Mouse (Mus musculus): ENCODE data around the gene Znrf4. TPM values are rescaled to one million over a fixed set of nuclear protein-coding genes. Genes with fewer than 3 reads are reported as not detected.

Znrf4 gene
- polyA plus RNA-seq, 1 experiment from 2014 or later: not detected

DNA sequence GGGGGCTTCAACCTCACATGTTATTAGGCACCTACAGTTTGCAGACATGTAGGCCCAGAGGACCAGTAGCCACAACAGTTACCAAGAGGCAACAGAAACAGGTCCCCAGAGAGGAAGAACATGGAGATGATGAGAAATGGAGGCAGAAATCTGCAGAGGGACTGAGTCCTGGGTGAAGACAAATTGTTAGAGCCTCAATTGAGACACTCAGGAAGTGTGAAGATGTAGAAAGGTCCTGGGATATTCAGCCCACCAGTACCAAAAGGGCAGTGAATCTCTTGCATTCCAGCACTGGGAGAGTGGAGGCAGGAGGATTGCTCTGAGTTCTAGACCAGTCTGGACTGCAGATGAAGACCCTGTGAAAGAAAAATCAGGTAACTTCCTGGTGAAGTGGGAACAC lies 2.1 kb upstream of the Znrf4 start:
- Histone ChIP-seq H3K4me2 (ENCODE audit: low read depth, low read length) (no peak overlapping the region), H3K9ac (replicated peaks; ENCODE audit: low read depth, low read length) (no peak overlapping the region), H3K4me3 (ENCODE audit: low read depth, low read length) (no peak overlapping the region), H3K4me1 (ENCODE audit: control insufficient read depth, insufficient read depth, low read length) (peaks cover 17% of the 10 kb centered on the region), H3K9me3 (ENCODE audit: control insufficient read depth, low read length) (no peaks in the 10 kb centered on the region), H3K36me3 (ENCODE audit: control insufficient read depth, insufficient read depth, low read length) (no peaks in the 10 kb centered on the region), H3K27me3 (ENCODE audit: control insufficient read depth, insufficient read depth, low read length) (peaks cover 23% of the 10 kb centered on the region), H3K27ac (ENCODE audit: low read depth, low read length) (no peak overlapping the region)
- no peak for ATAC-seq (ENCODE audit: low read depth)

- no peaks in the 10 kb centered on the region for H3K9me3 ChIP-seq (ENCODE audit: control insufficient read depth, low read length)
- H3K27ac ChIP-seq (ENCODE audit: low read depth, low read length): no peak overlapping the region
- H3K27me3 ChIP-seq (ENCODE audit: control insufficient read depth, insufficient read depth, low read length): peaks cover 23% of the 10 kb centered on the region
- no peak for ATAC-seq (ENCODE audit: low read depth)
- 0 out of 2 replicates have a peak overlapping the region, but pooled peaks have one; percentile 11 for H3K9ac ChIP-seq (replicated peaks; ENCODE audit: low read depth, low read length)
- H3K36me3 ChIP-seq (ENCODE audit: control insufficient read depth, insufficient read depth, low read length): no peaks in the 10 kb centered on the region
- H3K4me1 ChIP-seq (ENCODE audit: control insufficient read depth, insufficient read depth, low read length): peaks cover 26% of the 10 kb centered on the region
- peak overlapping the region; percentile 29; the same call in 1 of the 2 replicates for H3K4me2 ChIP-seq (ENCODE audit: low read depth, low read length)
- H3K4me3 ChIP-seq (ENCODE audit: low read depth, low read length): peak overlapping the region; percentile 16; the same call in 1 of the 2 replicates
- 17% methylated on average over 29 of the region's 29 CpGs for WGBS
Observed at GRCm38 (mm10) chr17:56511707-56512090, 532 bp downstream of the Znrf4 start.

DNA sequence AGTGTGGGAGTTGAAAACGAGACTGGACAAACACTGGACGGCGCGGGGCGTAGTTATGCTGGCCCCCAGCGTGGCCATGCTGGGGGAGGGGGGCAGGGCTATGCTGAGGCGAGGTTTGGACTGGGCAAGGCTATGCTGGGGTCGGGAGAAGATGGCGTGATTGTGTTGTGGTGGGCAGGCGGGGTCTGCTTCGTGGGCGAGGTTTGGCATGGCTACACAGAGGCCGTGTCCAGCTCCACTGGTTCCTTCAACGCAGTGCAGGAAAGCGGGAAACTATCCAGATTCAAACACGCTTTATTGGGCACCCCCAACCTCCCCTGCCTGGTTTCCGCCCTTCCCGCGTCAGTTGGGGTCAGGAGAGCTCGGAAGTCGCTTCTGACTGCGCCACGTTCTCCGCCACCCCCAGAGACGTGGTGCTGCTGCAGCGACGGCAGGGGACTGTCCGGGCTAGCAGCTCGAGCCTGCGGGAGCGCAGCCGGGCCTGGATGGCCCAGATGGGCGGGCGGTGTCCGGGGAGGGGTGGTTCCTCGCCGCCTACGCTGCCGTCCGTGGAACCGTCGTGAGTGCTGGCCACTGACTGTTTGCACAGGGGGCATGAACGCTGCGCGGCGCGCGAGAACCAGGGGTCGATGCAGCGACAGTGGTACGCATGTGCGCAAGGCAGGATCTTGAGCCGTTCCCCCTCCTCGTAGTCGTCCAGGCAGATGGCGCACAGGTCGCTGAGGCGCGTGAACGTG lies 1.1 kb downstream of the Znrf4 start:
- 7% methylated on average over 59 of the region's 60 CpGs for WGBS
- Histone ChIP-seq H3K9me3 (ENCODE audit: control insufficient read depth, low read length) (no peaks in the 10 kb centered on the region), H3K27me3 (ENCODE audit: control insufficient read depth, insufficient read depth, low read length) (peaks cover 23% of the 10 kb centered on the region), H3K4me1 (ENCODE audit: control insufficient read depth, insufficient read depth, low read length) (peaks cover 25% of the 10 kb centered on the region), H3K4me2 (ENCODE audit: low read depth, low read length) (peak overlapping the region; percentile 29; the same call in 1 of the 2 replicates), H3K9ac (replicated peaks; ENCODE audit: low read depth, low read length) (0 out of 2 replicates have a peak overlapping the region, but pooled peaks have one; percentile 11), H3K4me3 (ENCODE audit: low read depth, low read length) (peak overlapping the region; percentile 16; the same call in 1 of the 2 replicates), H3K36me3 (ENCODE audit: control insufficient read depth, insufficient read depth, low read length) (no peaks in the 10 kb centered on the region), H3K27ac (ENCODE audit: low read depth, low read length) (no peak overlapping the region)
- ATAC-seq (ENCODE audit: low read depth): no peak

DNA sequence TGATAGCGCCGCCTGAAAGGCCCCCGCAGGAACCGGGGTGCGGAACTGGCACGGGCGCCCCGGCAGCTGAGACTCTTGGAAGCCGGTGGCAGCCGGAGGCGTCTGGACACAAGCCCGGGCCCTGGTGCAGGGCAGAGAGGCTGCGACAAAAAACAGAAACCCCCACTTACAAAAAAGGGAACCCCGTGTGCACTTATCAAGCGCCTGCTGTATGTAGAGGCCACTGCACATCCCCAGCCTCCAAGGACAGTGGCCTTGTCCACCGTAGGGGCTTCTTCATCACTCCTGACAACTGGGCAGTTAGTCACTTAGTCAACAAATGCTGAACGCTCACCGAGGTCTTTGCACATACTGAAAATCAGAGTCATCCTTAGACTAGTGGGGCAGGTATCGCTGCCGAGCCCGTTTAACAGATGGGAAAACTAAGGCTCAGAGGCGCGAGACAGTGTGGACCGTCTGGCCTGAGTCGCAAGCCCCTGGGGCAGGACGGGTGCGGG lies 1.7 kb downstream of the Znrf4 start:
- 23% methylated on average over 27 of the region's 27 CpGs for WGBS
- Histone ChIP-seq H3K9ac (replicated peaks; ENCODE audit: low read depth, low read length) (no peak overlapping the region), H3K27me3 (ENCODE audit: control insufficient read depth, insufficient read depth, low read length) (peaks cover 23% of the 10 kb centered on the region), H3K36me3 (ENCODE audit: control insufficient read depth, insufficient read depth, low read length) (no peaks in the 10 kb centered on the region), H3K27ac (ENCODE audit: low read depth, low read length) (no peak overlapping the region), H3K4me3 (ENCODE audit: low read depth, low read length) (no peak overlapping the region), H3K4me1 (ENCODE audit: control insufficient read depth, insufficient read depth, low read length) (peaks cover 19% of the 10 kb centered on the region), H3K9me3 (ENCODE audit: control insufficient read depth, low read length) (no peaks in the 10 kb centered on the region), H3K4me2 (ENCODE audit: low read depth, low read length) (0 out of 2 replicates have a peak overlapping the region, but pooled peaks have one; percentile 9)
- no peak for ATAC-seq (ENCODE audit: low read depth)

DNA sequence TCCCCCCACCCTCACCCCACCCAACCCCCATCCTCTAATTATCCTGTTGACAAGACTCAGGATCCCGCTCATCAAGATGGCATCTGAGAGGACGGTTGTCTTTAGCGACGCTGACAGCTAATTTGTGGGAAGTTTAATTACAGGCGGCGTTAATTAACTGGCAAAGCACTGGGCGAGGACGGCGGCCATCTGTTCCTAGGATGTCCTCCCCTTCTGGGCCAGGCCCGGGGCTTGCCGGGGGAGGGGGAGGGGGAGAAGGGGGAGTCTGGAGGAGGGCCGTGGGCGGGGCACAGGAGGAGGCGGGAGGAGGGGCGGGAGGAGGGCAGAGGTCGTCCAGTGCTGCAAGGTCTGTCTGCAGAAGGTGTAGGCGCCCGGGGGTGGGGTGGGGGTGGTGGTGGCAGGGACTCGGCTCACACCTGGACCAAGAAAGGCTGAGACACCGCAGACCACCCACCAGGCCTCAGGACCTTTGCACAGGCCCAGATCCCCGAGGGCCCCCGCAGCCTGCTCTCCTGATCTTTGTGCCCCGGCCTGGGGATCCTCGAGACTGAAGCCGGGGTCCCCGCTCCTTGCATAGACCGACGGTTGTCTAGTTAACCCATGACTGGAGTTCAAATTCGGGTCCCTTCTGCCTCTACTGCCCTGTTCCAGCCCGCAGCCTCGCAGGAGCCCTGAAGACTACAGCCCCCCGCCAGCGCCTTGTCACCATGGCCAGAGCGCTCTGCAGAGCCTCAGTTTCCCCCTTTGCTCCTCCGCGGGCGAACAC lies 2.3 kb downstream of the Znrf4 start:
- ATAC-seq (ENCODE audit: low read depth): peak; percentile 6; the same call in 1 of the 2 replicates
- no peak overlapping the region for H3K4me3 ChIP-seq (ENCODE audit: low read depth, low read length)
- no peak overlapping the region for H3K9ac ChIP-seq (replicated peaks; ENCODE audit: low read depth, low read length)
- no peaks in the 10 kb centered on the region for H3K36me3 ChIP-seq (ENCODE audit: control insufficient read depth, insufficient read depth, low read length)
- 8% methylated on average over 32 of the region's 37 CpGs for WGBS
- H3K27ac ChIP-seq (ENCODE audit: low read depth, low read length): no peak overlapping the region
- H3K4me1 ChIP-seq (ENCODE audit: control insufficient read depth, insufficient read depth, low read length): peaks cover 15% of the 10 kb centered on the region
- H3K27me3 ChIP-seq (ENCODE audit: control insufficient read depth, insufficient read depth, low read length): peaks cover 23% of the 10 kb centered on the region
- no peaks in the 10 kb centered on the region for H3K9me3 ChIP-seq (ENCODE audit: control insufficient read depth, low read length)
- H3K4me2 ChIP-seq (ENCODE audit: low read depth, low read length): 0 out of 2 replicates have a peak overlapping the region, but pooled peaks have one; percentile 9

- Histone ChIP-seq H3K9ac (replicated peaks; ENCODE audit: low read depth, low read length) (no peak overlapping the region), H3K4me1 (ENCODE audit: control insufficient read depth, insufficient read depth, low read length) (peaks cover 15% of the 10 kb centered on the region), H3K9me3 (ENCODE audit: control insufficient read depth, low read length) (no peaks in the 10 kb centered on the region), H3K4me3 (ENCODE audit: low read depth, low read length) (no peak overlapping the region), H3K36me3 (ENCODE audit: control insufficient read depth, insufficient read depth, low read length) (no peaks in the 10 kb centered on the region), H3K27ac (ENCODE audit: low read depth, low read length) (no peak overlapping the region), H3K4me2 (ENCODE audit: low read depth, low read length) (no peak overlapping the region), H3K27me3 (ENCODE audit: control insufficient read depth, insufficient read depth, low read length) (peaks cover 23% of the 10 kb centered on the region)
- ATAC-seq (ENCODE audit: low read depth): no peak
- 33% methylated on average over 10 of the region's 10 CpGs for WGBS
Observed at GRCm38 (mm10) chr17:56509021-56509640, 3.1 kb downstream of the Znrf4 start.

- peak overlapping the region; percentile 88 for H3K4me2 ChIP-seq (ENCODE audit: low read depth, low read length)
- peak overlapping the region; percentile 91 for H3K27ac ChIP-seq (ENCODE audit: low read depth, low read length)
- peak overlapping the region; percentile 54 for H3K4me3 ChIP-seq (ENCODE audit: low read depth, low read length)
- peak; percentile 95 for ATAC-seq (ENCODE audit: low read depth)
- no peaks in the 10 kb centered on the region for H3K9me3 ChIP-seq (ENCODE audit: control insufficient read depth, low read length)
- H3K4me1 ChIP-seq (ENCODE audit: control insufficient read depth, insufficient read depth, low read length): peaks cover 15% of the 10 kb centered on the region
- under 1% methylated on average over 42 of the region's 42 CpGs for WGBS
- H3K36me3 ChIP-seq (ENCODE audit: control insufficient read depth, insufficient read depth, low read length): no peaks in the 10 kb centered on the region
- H3K9ac ChIP-seq (replicated peaks; ENCODE audit: low read depth, low read length): peak overlapping the region; percentile 75
- H3K27me3 ChIP-seq (ENCODE audit: control insufficient read depth, insufficient read depth, low read length): peaks cover 22% of the 10 kb centered on the region
Observed at GRCm38 (mm10) chr17:56507161-56508068, 4.8 kb downstream of the Znrf4 start.

DNA sequence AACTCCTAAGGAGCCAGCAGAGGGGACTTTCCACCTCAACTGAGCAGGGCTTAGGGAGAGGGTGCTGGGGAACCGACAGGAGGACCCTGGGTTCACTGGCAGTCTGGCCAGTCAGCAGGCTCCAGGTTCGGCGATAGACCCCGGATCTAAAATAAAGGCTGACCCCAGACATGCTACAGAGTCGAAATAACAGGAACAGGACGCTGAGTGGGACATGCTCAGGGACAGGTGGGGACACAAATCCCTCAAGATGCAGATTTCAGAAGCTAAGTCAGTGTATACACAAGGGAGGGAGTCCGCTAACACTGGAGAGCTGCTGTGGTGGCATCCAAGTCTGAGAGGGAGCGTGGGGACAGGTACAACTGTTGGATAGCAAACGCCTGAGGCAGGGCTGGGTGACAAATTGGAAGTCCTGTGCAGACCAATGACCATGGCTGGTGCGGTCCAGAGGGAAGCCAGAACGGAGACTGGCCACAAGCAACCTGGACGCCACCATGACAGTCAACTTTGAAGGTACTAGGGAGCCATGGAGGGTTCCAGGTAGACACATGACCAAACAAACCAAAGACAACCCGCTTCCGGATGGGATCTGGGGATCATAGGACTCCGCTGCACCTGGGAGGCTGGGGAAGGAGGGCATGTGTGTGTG lies 5.7 kb downstream of the Znrf4 start:
- H3K27ac ChIP-seq (ENCODE audit: low read depth, low read length): peak overlapping the region; percentile 91
- H3K36me3 ChIP-seq (ENCODE audit: control insufficient read depth, insufficient read depth, low read length): no peaks in the 10 kb centered on the region
- H3K4me1 ChIP-seq (ENCODE audit: control insufficient read depth, insufficient read depth, low read length): peaks cover 15% of the 10 kb centered on the region
- H3K4me3 ChIP-seq (ENCODE audit: low read depth, low read length): peak overlapping the region; percentile 54
- H3K27me3 ChIP-seq (ENCODE audit: control insufficient read depth, insufficient read depth, low read length): peaks cover 13% of the 10 kb centered on the region
- peak overlapping the region; percentile 88 for H3K4me2 ChIP-seq (ENCODE audit: low read depth, low read length)
- no peak for ATAC-seq (ENCODE audit: low read depth)
- peak overlapping the region; percentile 75 for H3K9ac ChIP-seq (replicated peaks; ENCODE audit: low read depth, low read length)
- WGBS: 56% methylated on average over 15 of the region's 15 CpGs
- no peaks in the 10 kb centered on the region for H3K9me3 ChIP-seq (ENCODE audit: control insufficient read depth, low read length)
